Mouse (Mus musculus) hindbrain, embryonic 14.5 days (tissue): Measurements from ENCODE around the gene Gpr39. TPM values are rescaled to one million over a fixed set of nuclear protein-coding genes. Genes with fewer than 3 reads are reported as not detected.

Source experiments
- ATAC-seq: fragments of 200-750 bp; cut with Nextera tagmentation; 2 replicates; pipeline ENCODE4 v1.8.0; 2017; ENCODE audit warnings: moderate number of reproducible peaks, mild to moderate bottlenecking, moderate TSS enrichment, moderate library complexity; ENCODE audit not compliant: low FRiP score
- DNase-seq: peaks from one replicate; pipeline ENCODE4 v3.0.0-alpha.2; 2015; ENCODE audit warnings: low spot score
- H3K27ac ChIP-seq: fragments of 300-500 bp; sonication (generic); 2 replicates; pipeline ENCODE4 v1.5.1; 2014; ENCODE audit warnings: mild to moderate bottlenecking, moderate library complexity
- H3K27me3 ChIP-seq: fragments of 300-500 bp; sonication (generic); 2 replicates; pipeline ENCODE4 v1.6.1; 2014; ENCODE audit warnings: mild to moderate bottlenecking, low read length, mixed read lengths; ENCODE audit not compliant: control insufficient read depth, insufficient read depth
- H3K36me3 ChIP-seq: fragments of 300-500 bp; sonication (generic); replicated peaks from 2 replicates; pipeline ENCODE4 v1.6.1; 2014; ENCODE audit not compliant: control insufficient read depth, insufficient read depth
- H3K4me1 ChIP-seq: fragments of 300-500 bp; sonication (generic); replicated peaks from 2 replicates; pipeline ENCODE4 v1.6.1; 2014; ENCODE audit warnings: antibody characterized with exemption, low read length, mixed read lengths; ENCODE audit not compliant: control insufficient read depth, insufficient read depth
- H3K4me2 ChIP-seq: fragments of 300-500 bp; sonication (generic); replicated peaks from 2 replicates; pipeline ENCODE4 v1.6.1; 2014; ENCODE audit warnings: mild to moderate bottlenecking, moderate library complexity
- H3K4me3 ChIP-seq: fragments of 300-500 bp; sonication (generic); replicated peaks from 2 replicates; pipeline ENCODE4 v1.5.1; 2014; ENCODE audit warnings: mild to moderate bottlenecking, low read length
- H3K9ac ChIP-seq: fragments of 300-500 bp; sonication (generic); 2 replicates; pipeline ENCODE4 v1.6.1; 2014
- H3K9me3 ChIP-seq: fragments of 300-500 bp; sonication (generic); 2 replicates; pipeline ENCODE4 v1.6.1; 2016; ENCODE audit warnings: low read length; ENCODE audit not compliant: control insufficient read depth
- WGBS: fragments of 180-500 bp; shearing (Covaris S2); extraction: QIAGEN DNeasy Blood & Tissue Kit; methylation state at CpG from one replicate; pipeline ENCODE4 v1.1.7; 2014; 5-methylcytosine and 5-hydroxymethylcytosine counted together
- polyA plus RNA-seq: library from polyadenylated mRNA; unstranded; fragments of >200 nt; fragmentation: Nextera tagmentation; extraction: Ambion mirVana; gene quantifications from 2 replicates; pipeline ENCODE4 v1.2.1, GENCODE M21; 2014

Gene Gpr39
- polyA plus RNA-seq, 1 experiment from 2014 or later, result not detected

DNA sequence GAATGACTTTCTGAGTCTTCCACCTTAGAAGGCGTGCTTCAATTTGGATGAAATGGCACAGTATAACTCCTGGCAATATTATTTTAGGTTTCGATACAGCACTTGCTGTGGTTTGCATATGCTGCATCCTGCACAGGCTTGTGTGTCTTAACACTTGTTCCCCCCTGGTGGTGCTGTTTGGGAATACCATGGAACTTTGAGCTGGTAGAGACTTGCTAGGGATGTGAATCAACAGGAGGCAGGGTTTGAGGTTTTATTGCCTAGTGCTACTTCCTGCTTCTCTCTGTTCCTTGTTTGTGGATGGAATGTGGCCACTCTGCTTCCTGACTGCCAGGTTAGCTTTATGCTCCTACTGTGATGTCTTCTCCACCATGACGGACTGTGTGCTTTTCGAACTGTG is 15.9 kb upstream of the Gpr39 start:
- no peak overlapping the region for H3K4me3 ChIP-seq

DNA sequence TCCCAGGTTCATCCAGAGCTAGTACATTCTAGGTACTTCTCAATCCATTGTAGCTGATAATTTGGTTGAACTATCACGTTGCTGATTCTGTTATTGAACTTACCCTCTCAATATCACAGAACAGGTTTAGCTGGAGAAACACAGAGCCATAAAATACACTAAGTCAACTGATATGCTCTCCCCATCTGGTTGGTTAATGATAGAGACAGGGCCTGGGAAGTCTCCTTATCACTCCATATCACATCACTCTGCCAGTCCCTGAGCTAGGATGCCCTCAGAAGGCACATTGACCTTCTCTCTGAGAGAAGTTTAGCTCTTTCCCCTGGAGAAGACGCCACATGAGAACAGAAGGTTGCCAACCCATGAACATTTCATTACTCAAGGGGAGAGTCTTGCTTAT is 14.7 kb upstream of the Gpr39 start:
- 92% methylated on average over 2 of the region's 2 CpGs for WGBS
- H3K4me2 ChIP-seq, result no peak overlapping the region
- no peak overlapping the region for H3K9ac ChIP-seq
- ATAC-seq (no peak), DNase-seq (no peak)
- no peaks in the 10 kb centered on the region for H3K9me3 ChIP-seq
- H3K36me3 ChIP-seq, result no peaks in the 10 kb centered on the region
- no peak overlapping the region for H3K4me3 ChIP-seq
- H3K4me1 ChIP-seq, result no peaks in the 10 kb centered on the region
- no peak overlapping the region for H3K27ac ChIP-seq
- H3K27me3 ChIP-seq, result no peaks in the 10 kb centered on the region

More for the DNA sequence above, 15.9 kb upstream of the Gpr39 start:
- 96% methylated on average over 4 of the region's 4 CpGs for WGBS
- ATAC-seq (no peak), DNase-seq (no peak)
- no peaks in the 10 kb centered on the region for H3K27me3 ChIP-seq
- H3K9ac ChIP-seq, result no peak overlapping the region
- H3K4me2 ChIP-seq, result no peak overlapping the region
- no peak overlapping the region for H3K27ac ChIP-seq
- no peaks in the 10 kb centered on the region for H3K36me3 ChIP-seq
- no peaks in the 10 kb centered on the region for H3K9me3 ChIP-seq
- no peaks in the 10 kb centered on the region for H3K4me1 ChIP-seq

DNA sequence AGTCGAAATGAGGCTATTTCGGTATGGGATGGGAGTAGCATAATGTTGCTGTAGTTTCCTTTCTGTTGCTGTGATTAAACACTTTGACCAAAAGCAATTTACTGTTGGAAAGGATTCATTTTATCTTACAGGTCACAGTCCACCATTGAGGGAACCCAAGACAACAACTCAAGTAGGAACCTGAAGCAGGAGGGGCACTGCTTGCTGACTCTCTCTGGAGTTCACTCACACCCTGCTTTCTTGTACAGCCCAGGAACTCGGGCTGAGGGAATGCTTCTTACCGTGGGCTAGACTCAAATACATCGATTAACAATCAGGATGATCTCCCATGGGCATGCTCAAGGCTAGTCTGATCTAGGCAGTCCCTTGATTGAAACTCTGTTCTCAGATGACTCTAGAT is 14.1 kb upstream of the Gpr39 start:
- H3K27me3 ChIP-seq, result no peaks in the 10 kb centered on the region
- no peak overlapping the region for H3K27ac ChIP-seq
- ATAC-seq (no peak), DNase-seq (no peak)
- no peaks in the 10 kb centered on the region for H3K4me1 ChIP-seq
- H3K4me3 ChIP-seq, result no peak overlapping the region
- no peak overlapping the region for H3K4me2 ChIP-seq
- no peak overlapping the region for H3K9ac ChIP-seq
- H3K36me3 ChIP-seq, result no peaks in the 10 kb centered on the region
- WGBS, result 86% methylated on average over 5 of the region's 5 CpGs
- no peaks in the 10 kb centered on the region for H3K9me3 ChIP-seq

DNA sequence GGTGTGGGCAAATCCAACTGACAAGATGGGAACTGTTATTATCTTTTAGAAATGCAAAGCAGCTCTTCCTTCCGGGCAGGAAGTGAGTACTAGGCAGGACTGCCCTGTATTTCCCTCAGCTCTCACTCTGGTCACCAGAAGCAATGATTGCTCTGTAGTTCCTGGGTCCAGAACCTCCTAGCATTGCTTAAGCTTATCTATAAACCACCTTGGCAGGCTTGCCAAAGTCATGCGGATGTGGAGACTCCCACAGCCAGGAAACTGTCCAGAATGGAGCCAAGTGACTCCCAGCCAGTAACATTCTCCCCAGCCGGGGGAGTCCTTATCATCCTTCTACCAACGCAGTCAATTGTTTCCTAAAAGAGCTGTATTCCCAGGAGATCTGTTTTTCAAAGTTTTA is 13.7 kb upstream of the Gpr39 start:
- H3K27me3 ChIP-seq, result no peaks in the 10 kb centered on the region
- no peak overlapping the region for H3K4me2 ChIP-seq
- no peak overlapping the region for H3K9ac ChIP-seq
- H3K4me3 ChIP-seq, result no peak overlapping the region
- WGBS, result 78% methylated on average over 4 of the region's 4 CpGs
- DNase-seq (no peak), ATAC-seq (no peak)
- no peaks in the 10 kb centered on the region for H3K36me3 ChIP-seq
- H3K4me1 ChIP-seq, result no peaks in the 10 kb centered on the region
- no peaks in the 10 kb centered on the region for H3K9me3 ChIP-seq
- H3K27ac ChIP-seq, result no peak overlapping the region

DNA sequence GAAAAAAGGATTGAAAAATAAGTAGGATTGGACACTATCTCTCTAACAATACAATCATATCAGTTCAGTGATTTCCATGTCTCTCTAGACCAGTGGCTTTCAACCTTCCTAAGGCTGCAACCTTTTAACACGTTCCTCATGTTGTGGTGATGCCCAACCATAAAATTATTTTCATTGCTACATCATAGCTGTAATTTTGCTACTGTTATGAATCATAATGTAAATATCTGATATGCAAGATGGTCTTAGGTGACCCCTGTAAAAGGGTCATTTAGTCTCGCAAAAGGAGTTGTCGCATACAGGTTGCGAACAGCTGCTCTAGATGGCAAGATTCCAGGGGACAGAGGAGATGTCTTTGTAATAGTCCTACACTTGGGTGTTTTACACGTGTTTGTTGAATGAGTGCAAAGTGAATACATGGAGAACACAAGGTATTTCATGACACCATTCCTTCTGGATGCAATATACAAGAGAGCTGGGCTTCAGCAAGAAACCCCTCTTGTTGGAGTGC is 11.6 kb upstream of the Gpr39 start:
- H3K9me3 ChIP-seq, result no peaks in the 10 kb centered on the region
- 75% methylated on average over 5 of the region's 5 CpGs for WGBS
- ATAC-seq (no peak), DNase-seq (no peak)
- no peak overlapping the region for H3K9ac ChIP-seq
- no peak overlapping the region for H3K4me3 ChIP-seq
- no peak overlapping the region for H3K27ac ChIP-seq
- no peaks in the 10 kb centered on the region for H3K27me3 ChIP-seq
- H3K4me2 ChIP-seq, result no peak overlapping the region
- no peaks in the 10 kb centered on the region for H3K36me3 ChIP-seq
- no peaks in the 10 kb centered on the region for H3K4me1 ChIP-seq

DNA sequence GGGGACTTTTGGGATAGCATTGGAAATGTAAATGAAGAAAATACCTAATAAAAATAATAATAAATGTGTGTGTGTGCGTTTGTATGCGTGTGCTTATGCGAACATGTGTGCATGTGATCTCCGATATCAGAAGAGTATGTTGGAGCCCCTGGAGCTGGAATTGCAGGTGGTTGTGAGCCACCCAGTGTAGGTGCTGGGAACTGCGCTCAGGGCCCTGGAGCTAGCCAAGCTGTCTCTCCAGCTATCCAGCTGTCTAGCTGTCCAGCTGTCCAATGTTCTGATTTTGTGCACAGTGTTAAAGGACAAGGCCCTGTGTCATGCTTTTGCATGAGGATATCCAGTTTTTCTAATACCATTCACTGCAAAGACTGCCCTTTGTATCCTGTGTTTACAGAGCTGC is 7.8 kb upstream of the Gpr39 start:
- Histone ChIP-seq H3K4me1 (no peaks in the 10 kb centered on the region), H3K27me3 (no peaks in the 10 kb centered on the region), H3K27ac (no peak overlapping the region), H3K4me3 (no peak overlapping the region), H3K36me3 (no peaks in the 10 kb centered on the region), H3K9ac (no peak overlapping the region), H3K9me3 (no peaks in the 10 kb centered on the region), H3K4me2 (no peak overlapping the region)
- 88% methylated on average over 5 of the region's 5 CpGs for WGBS
- no peak for ATAC-seq
- DNase-seq, result no peak

DNA sequence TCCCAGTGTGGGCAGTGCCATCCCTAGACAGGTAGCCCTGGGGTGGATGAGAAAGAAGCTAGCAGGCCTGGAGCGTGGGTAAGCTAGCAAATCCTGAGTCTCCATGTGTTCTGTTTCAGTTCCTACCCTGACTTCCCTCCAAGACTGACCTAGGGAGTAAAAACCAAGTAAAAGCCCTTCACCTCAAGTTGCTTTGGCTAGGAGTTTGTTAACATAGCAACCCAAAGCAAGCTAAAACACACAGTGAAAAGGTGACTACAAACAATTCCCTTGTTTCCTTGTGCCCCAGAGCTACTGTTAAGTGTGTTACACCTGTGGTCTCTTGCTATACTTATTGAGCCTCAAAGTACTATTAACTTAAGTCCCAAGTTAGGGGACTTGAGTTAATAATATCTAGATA is 1.6 kb upstream of the Gpr39 start:
- H3K27me3 ChIP-seq, result no peaks in the 10 kb centered on the region
- H3K4me1 ChIP-seq, result no peaks in the 10 kb centered on the region
- no peak overlapping the region for H3K4me3 ChIP-seq
- H3K9ac ChIP-seq, result no peak overlapping the region
- H3K9me3 ChIP-seq, result no peaks in the 10 kb centered on the region
- no peaks in the 10 kb centered on the region for H3K36me3 ChIP-seq
- WGBS, result 80% methylated on average over 1 of the region's 1 CpGs
- DNase-seq, result no peak
- no peak for ATAC-seq
- H3K4me2 ChIP-seq, result no peak overlapping the region
- no peak overlapping the region for H3K27ac ChIP-seq

DNA sequence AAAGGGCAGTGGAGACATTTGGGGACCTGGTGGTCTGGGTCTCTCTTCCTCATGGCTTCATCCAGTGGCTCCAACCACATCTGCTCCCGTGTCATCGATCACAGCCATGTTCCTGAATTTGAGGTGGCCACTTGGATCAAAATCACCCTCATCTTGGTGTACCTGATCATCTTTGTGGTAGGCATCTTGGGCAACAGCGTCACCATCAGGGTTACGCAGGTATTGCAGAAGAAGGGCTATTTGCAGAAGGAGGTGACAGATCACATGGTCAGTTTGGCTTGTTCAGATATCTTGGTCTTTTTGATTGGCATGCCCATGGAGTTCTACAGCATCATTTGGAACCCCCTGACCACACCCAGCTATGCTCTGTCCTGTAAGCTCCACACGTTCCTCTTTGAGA is 491 bp downstream of the Gpr39 start:
- WGBS, result 88% methylated on average over 5 of the region's 5 CpGs
- H3K4me3 ChIP-seq, result no peak overlapping the region
- DNase-seq, result no peak

DNA sequence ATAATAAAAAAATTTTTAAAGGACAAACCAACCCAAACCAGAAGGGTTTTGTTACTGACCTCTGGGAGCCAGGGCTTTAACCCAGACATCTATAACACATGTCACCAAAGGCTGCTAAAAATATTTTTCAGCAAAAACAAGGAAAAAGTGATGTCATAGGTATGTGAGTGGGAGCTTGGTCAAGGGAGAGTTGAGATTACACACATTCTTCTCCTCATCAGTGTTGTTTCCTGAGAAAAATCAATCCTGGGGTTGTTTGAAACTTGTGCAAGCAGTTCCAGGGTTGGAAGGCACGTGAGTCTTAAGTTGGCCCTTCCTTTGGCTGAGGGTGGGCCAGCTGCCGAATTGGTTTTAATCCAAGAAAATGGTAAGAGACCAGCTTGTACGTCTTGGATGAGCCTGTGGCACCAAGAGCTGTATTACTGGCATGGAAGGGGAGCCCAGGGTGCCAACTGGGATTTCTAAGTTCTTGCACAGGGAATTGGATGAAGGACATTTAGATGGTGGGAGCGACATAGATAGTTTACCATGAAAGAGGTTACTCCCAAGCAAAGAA is 2.8 kb downstream of the Gpr39 start:
- H3K9ac ChIP-seq, result no peak overlapping the region
- WGBS, result 90% methylated on average over 4 of the region's 4 CpGs
- no peak overlapping the region for H3K4me2 ChIP-seq
- DNase-seq (no peak), ATAC-seq (no peak)
- H3K27ac ChIP-seq, result no peak overlapping the region
- no peaks in the 10 kb centered on the region for H3K27me3 ChIP-seq
- no peak overlapping the region for H3K4me3 ChIP-seq
- H3K4me1 ChIP-seq, result no peaks in the 10 kb centered on the region
- no peaks in the 10 kb centered on the region for H3K36me3 ChIP-seq
- H3K9me3 ChIP-seq, result no peaks in the 10 kb centered on the region

More for the DNA sequence above, 491 bp downstream of the Gpr39 start:
- Histone ChIP-seq H3K4me2 (no peak overlapping the region), H3K27me3 (no peaks in the 10 kb centered on the region), H3K4me1 (no peaks in the 10 kb centered on the region), H3K9ac (no peak overlapping the region), H3K27ac (no peak overlapping the region), H3K36me3 (no peaks in the 10 kb centered on the region), H3K9me3 (no peaks in the 10 kb centered on the region)
- no peak for ATAC-seq

DNA sequence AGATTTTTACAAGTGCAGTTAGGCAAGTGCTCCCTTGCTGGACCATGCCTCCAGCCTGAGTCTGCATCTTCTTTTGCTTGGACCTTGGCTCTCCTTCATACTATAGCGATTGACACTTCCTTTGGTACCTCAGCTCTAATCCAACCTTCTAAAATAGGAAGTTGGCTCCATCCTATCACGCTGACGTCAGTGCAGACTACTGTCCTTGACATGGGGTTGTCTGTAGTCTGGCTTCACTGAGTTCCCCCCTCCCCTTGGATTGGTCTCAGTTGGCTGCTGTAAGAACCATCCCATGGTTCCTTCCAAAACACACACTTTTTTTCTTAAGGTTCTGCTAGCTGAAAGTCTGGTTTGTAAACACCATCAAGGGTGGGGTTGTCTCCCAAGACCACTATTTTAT is 7.6 kb downstream of the Gpr39 start:
- DNase-seq, result no peak
- no peaks in the 10 kb centered on the region for H3K9me3 ChIP-seq
- H3K27ac ChIP-seq, result no peak overlapping the region
- no peak overlapping the region for H3K4me3 ChIP-seq
- H3K4me1 ChIP-seq, result no peaks in the 10 kb centered on the region
- H3K9ac ChIP-seq, result no peak overlapping the region
- no peaks in the 10 kb centered on the region for H3K27me3 ChIP-seq
- ATAC-seq, result no peak
- no peak overlapping the region for H3K4me2 ChIP-seq
- 86% methylated on average over 3 of the region's 3 CpGs for WGBS
- H3K36me3 ChIP-seq, result no peaks in the 10 kb centered on the region
